Mouse (Mus musculus) kidney, postnatal 0 days (tissue): ENCODE results near the gene Cyren. TPM values are rescaled to one million over a fixed set of nuclear protein-coding genes. Genes with fewer than 3 reads are reported as not detected.
A peak's percentile ranks its signal among the peaks of the same experiment; 100 is the strongest.

ENCODE experiments used
- ATAC-seq: fragments of 200-750 bp; cut with Nextera tagmentation; replicated peaks from 2 replicates; pipeline ENCODE4 v1.8.0; 2017; ENCODE audit warnings: low read depth, moderate number of reproducible peaks, moderate TSS enrichment, moderate library complexity; ENCODE audit not compliant: low FRiP score
- DNase-seq: peaks from one replicate; pipeline ENCODE4 v3.0.0-alpha.2; 2016; ENCODE audit warnings: low spot score
- H3K27ac ChIP-seq: fragments of 300-500 bp; sonication (generic); 2 replicates; pipeline ENCODE4 v1.5.1; 2014; ENCODE audit warnings: mild to moderate bottlenecking
- H3K27me3 ChIP-seq: fragments of 300-500 bp; sonication (generic); 2 replicates; pipeline ENCODE4 v1.6.1; 2014; ENCODE audit warnings: low read length, mixed read lengths; ENCODE audit not compliant: insufficient read depth
- H3K36me3 ChIP-seq: fragments of 300-500 bp; sonication (generic); 2 replicates; pipeline ENCODE4 v1.6.1; 2014; ENCODE audit warnings: low read length, mixed read lengths; ENCODE audit not compliant: insufficient read depth
- H3K4me1 ChIP-seq: fragments of 300-500 bp; sonication (generic); replicated peaks from 2 replicates; pipeline ENCODE4 v1.6.1; 2014; ENCODE audit warnings: antibody characterized with exemption, low read length, mixed read lengths; ENCODE audit not compliant: insufficient read depth
- H3K4me2 ChIP-seq: fragments of 300-500 bp; sonication (generic); 2 replicates; pipeline ENCODE4 v1.6.1; 2014; ENCODE audit warnings: mild to moderate bottlenecking, low read length, moderate library complexity, mixed read lengths
- H3K4me3 ChIP-seq: fragments of 300-500 bp; sonication (generic); replicated peaks from 2 replicates; pipeline ENCODE4 v1.5.1; 2014; ENCODE audit warnings: low read depth, low read length
- H3K9ac ChIP-seq: fragments of 300-500 bp; sonication (generic); 2 replicates; pipeline ENCODE4 v1.6.1; 2014; ENCODE audit warnings: low read depth, low read length
- H3K9me3 ChIP-seq: fragments of 300-500 bp; sonication (generic); replicated peaks from 2 replicates; pipeline ENCODE4 v1.6.1; 2016; ENCODE audit warnings: low read length, inconsistent platforms, mixed read lengths
- CTCF ChIP-seq: IDR thresholded peaks from 2 replicates; pipeline ENCODE4 v1.5.1; 2016; ENCODE audit warnings: antibody characterized with exemption, low read depth, mild to moderate bottlenecking, moderate library complexity
- WGBS: fragments of 180-500 bp; shearing (Covaris S2); extraction: QIAGEN DNeasy Blood & Tissue Kit; methylation state at CpG from one replicate; pipeline ENCODE4 v1.1.7; 2014; 5-methylcytosine and 5-hydroxymethylcytosine counted together
- polyA plus RNA-seq: library from polyadenylated mRNA; unstranded; fragments of >200 nt; fragmentation: Nextera tagmentation; extraction: Ambion mirVana; gene quantifications from 2 replicates; pipeline ENCODE4 v1.2.1, GENCODE M21; 2015

Cyren gene
- polyA plus RNA-seq, 1 experiment from 2014 or later, result 9.6 TPM

DNA sequence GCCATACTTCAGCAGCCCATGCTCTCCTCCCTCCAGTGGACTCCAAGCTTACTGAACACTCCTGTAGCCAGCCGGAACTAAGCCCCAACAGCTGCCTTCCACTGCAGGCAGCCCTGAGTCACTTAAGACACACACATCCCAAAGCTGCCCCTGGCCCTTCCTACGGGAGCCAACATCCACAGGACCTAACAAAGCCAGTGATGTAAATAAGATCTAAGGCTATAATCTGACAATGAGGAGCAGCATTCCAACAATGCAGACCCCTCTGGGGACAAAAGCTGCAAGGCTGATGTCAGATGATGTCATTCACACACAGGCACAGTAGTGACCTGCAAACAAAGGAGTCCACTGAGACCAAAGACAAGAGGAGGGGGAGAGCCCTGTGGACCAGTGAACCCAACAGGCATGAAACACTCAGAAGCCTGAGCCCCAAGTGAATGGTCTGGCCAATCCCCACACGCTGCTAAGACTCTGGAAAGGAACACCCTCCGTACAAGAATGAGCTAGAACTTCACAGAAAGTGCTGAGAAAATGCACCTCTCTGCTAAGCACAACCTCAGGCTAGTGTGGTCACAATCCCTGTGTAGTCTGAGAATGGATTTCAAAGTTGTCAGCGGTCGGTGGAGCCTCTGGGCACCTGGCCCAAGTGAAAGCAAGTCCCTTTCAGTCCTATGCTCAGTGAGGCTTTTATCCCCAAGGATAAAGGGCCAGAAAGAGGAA is 9.4 kb upstream of the Cyren start:
- Histone ChIP-seq H3K36me3 (peaks cover 28% of the 10 kb centered on the region), H3K9ac (no peak overlapping the region)
- no peak for TF ChIP-seq CTCF

DNA sequence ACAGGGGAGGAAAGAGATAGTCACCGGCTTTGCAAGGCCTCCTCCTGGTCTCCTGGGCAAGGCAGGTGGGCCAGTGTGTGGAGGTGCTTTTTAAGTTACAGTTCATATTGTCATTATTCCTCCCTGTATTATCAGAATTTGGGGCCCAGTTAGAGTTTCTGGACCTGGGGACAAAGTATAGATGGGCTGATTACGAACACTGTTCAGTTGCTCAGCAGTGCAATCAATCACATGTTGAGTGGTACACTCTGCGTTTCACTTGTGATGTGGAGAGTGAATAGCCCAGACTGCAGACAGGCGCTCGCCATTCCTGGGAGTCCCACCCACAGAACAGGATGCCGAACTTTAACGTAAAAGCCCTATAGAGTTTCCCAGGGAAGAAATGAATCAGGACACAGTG is 6.9 kb upstream of the Cyren start:
- Histone ChIP-seq H3K9ac (no peak overlapping the region), H3K4me2 (no peak overlapping the region), H3K36me3 (peaks cover 42% of the 10 kb centered on the region; the same call in 1 of the 2 replicates), H3K9me3 (no peaks in the 10 kb centered on the region), H3K4me3 (no peak overlapping the region), H3K4me1 (no peaks in the 10 kb centered on the region), H3K27ac (no peak overlapping the region), H3K27me3 (no peaks in the 10 kb centered on the region)
- WGBS, result 83% methylated on average over 7 of the region's 7 CpGs
- no peak for ATAC-seq
- no peak for TF ChIP-seq CTCF
- DNase-seq, result no peak

More for the DNA sequence above, 9.4 kb upstream of the Cyren start:
- H3K9me3 ChIP-seq, result no peaks in the 10 kb centered on the region
- ATAC-seq (no peak), DNase-seq (no peak)
- 68% methylated on average over 6 of the region's 6 CpGs for WGBS
- no peak overlapping the region for H3K4me3 ChIP-seq
- no peaks in the 10 kb centered on the region for H3K27me3 ChIP-seq
- H3K27ac ChIP-seq, result no peak overlapping the region
- no peaks in the 10 kb centered on the region for H3K4me1 ChIP-seq
- H3K4me2 ChIP-seq, result no peak overlapping the region

DNA sequence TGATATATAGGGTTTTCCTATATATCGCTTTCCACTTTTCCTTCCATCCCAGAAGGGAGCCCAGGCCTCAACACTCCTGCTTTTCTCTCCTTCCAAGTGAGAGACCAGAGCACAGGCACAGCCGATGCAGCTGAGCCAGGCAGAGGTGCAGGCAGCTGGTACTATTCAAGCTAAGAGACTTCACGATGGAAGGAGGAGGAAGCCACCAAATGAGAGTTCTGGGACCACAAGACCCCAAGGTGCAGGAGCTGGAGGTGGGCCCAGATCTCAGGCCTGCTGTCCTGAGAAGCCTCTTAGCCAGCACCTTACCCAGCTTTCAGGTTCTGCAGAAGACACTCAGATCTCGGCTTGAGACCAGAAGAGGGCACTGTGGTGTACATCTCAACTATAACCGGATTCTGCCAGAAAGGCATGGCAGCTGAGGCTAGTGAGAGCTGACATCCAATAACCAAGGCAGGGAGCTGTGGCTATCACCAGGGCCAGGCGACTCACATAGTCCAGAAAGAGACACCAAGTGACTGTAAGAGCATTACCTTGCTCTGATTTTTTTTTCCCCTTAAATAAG is 2.1 kb upstream of the Cyren start:
- DNase-seq (peak; percentile 67), ATAC-seq (no peak)
- Histone ChIP-seq H3K4me3 (no peak overlapping the region), H3K36me3 (peaks cover 20% of the 10 kb centered on the region; the same call in 1 of the 2 replicates), H3K9ac (no peak overlapping the region), H3K4me2 (no peak overlapping the region), H3K4me1 (peaks cover 14% of the 10 kb centered on the region), H3K27me3 (no peaks in the 10 kb centered on the region), H3K27ac (no peak overlapping the region), H3K9me3 (no peaks in the 10 kb centered on the region)
- peak; percentile 64 for TF ChIP-seq CTCF
- WGBS, result 54% methylated on average over 6 of the region's 6 CpGs

DNA sequence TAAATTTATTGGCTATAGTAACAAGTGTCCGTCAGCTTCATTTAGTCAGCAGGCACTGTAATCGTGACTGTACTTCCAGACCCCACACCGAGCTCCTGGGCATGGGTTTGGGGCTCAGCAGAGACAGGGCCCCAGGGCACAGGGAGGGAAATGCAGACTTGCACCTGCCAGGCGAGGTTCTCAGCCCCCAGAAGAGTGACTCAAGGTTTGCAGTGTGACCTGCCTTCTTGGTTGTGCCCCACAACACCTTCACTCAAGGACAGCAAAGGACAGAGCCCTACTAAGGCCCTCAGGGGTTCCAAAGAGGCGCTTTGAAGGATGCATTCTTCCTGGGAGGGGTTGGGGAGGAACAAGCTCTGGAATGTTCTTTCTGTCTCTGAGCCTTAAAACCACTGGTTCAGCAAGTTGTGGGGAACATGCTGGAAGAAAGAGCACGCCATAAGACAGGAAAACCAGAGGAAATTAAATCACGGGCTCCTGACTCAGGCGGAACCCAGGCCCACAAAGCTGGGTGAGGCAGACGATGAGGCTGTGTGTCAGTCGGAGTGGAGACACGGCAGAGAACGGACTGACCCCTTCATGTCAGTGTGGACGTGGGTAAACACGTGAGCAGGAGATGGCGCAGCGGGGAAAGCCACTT is 1.4 kb upstream of the Cyren start:
- Histone ChIP-seq H3K4me3 (no peak overlapping the region), H3K27me3 (no peaks in the 10 kb centered on the region), H3K4me1 (peaks cover 14% of the 10 kb centered on the region), H3K9me3 (no peaks in the 10 kb centered on the region), H3K27ac (no peak overlapping the region), H3K9ac (no peak overlapping the region), H3K36me3 (peaks cover 16% of the 10 kb centered on the region; the same call in 1 of the 2 replicates), H3K4me2 (no peak overlapping the region)
- DNase-seq (no peak), ATAC-seq (no peak)
- no peak for TF ChIP-seq CTCF
- 88% methylated on average over 16 of the region's 16 CpGs for WGBS

DNA sequence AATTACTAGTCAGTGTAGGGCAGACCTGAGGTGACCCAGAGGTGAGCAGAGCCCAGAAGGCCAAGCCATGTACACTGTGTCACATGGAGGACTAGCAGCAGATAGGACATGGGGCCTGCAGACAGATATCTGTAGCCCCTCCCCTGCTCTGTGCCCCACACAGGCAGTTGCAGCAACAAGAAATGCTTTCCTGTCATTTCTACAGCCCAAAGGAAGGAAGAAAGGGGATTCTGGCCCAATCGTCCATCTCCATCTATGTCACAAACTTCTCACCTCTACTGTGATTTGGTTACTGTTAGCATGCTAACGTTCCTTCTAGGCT is 1.1 kb downstream of the Cyren start:
- Histone ChIP-seq H3K4me3 (peak overlapping the region; percentile 56; the same call in 1 of the 2 replicates), H3K27me3 (no peaks in the 10 kb centered on the region), H3K36me3 (peaks cover 14% of the 10 kb centered on the region; the same call in 1 of the 2 replicates), H3K4me1 (peaks cover 14% of the 10 kb centered on the region), H3K27ac (peak overlapping the region; percentile 88; the same call in 1 of the 2 replicates), H3K9ac (peak overlapping the region; percentile 77; the same call in 1 of the 2 replicates), H3K4me2 (peak overlapping the region; percentile 69), H3K9me3 (no peaks in the 10 kb centered on the region)
- DNase-seq (no peak), ATAC-seq (no peak)
- no peak for TF ChIP-seq CTCF
- WGBS, result 14% methylated on average over 2 of the region's 2 CpGs

DNA sequence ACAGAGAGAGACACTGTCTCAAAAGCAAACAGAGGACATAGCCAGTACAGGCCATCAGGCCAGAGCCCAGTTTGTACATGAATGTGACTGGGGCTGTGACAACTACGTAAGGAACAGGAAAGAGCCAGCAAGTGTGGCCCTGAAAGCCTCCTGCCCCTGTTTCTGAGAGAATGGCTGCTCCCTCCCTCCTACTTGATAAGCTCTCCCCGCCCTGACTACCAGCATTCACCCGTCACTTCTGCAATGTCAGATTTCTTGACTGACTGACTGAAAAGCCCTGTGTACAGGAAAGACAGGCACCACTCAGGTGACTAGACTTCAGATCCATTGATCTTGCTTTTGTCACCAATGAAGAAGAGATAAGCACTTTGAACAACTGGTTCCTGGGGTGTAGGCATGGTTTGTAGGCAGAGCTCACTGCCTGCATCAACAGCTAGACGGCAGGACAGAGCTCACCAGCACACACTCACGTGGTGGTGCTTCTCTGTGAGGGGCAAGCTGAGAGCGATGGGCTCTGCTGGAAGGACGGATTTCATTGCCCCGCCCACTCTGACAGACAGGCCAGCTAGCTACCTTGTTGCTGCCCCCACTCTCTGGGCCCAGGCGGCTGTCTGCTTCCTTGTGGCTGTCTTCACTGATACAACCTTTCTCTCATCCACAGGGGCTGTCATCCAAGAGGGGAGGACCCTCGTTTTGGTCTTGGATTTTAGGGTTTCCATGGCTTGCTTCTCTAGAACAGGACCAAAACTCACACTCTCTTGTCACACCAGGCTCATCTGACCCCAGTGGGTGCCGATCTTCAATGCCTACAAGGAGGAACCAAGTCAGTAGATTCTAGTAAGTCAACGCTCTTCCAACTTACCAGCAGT is 1.7 kb downstream of the Cyren start:
- DNase-seq (no peak), ATAC-seq (no peak)
- H3K4me1 ChIP-seq, result peaks cover 14% of the 10 kb centered on the region
- 0 out of 2 replicates have a peak overlapping the region, but pooled peaks have one; percentile 82 for H3K27ac ChIP-seq
- H3K9ac ChIP-seq, result no peak overlapping the region
- H3K4me3 ChIP-seq, result no peak overlapping the region
- H3K36me3 ChIP-seq, result peaks cover 8% of the 10 kb centered on the region; the same call in 1 of the 2 replicates
- no peak overlapping the region for H3K4me2 ChIP-seq
- WGBS, result 67% methylated on average over 12 of the region's 12 CpGs
- H3K27me3 ChIP-seq, result no peaks in the 10 kb centered on the region
- no peak for TF ChIP-seq CTCF
- no peaks in the 10 kb centered on the region for H3K9me3 ChIP-seq
